Mouse (Mus musculus): ENCODE results near the gene Mars.
A peak's percentile ranks its signal among the peaks of the same experiment; 100 is the strongest.

Gene Mars

DNA sequence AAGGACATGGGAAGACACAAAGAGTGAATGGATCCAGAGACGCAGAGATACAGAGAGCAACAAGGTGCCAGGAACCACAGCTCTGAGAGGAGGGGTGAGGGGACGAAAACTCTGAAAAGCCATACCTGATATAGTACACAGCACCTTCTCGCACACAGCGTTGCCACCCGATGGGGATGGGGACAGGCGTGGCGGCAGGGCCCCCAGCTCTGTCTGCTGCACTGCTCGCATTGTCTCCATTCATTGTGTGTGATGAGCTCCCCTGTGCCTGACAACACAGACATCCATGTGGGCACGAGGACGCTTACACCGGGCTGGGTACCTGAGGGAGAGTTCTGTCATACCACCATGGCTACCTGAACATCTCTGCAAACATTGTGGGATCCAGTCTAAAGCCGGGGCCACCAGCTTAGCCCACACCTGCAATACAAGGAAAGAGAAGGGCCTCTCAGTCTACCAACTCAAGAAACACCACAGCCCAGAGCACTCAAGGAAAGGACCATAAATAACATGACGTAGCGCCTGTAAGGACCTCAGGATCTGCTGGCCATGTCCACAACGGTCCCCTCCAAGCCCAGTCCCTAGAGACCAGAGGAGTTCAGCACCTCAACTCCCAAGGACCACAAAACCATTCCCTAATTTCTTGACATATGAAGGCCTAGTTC lies 24.2 kb downstream of the Mars start:
- DNase-seq (ENCODE audit: low spot score) = no peak

DNA sequence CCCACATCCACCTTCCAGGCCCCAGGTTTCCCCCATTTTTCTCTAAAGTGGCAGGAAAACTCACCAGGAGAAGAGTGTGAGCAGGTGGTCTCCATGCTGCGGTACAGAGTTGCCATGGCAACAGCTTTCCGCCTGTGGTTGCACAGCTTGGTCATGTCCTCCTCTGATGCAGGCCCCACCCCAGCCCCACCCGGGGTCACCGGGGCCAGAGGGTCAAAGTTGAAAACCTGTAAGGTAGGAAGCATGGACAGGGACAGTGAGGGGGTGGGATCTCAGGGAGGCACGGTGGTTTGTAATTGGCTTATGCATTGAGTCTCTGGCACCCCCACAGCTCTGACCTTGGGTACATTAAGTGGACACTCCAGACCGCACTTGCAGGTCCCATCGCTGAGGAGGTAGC lies 24.9 kb downstream of the Mars start:
- DNase-seq (ENCODE audit: low spot score) = no peak

DNA sequence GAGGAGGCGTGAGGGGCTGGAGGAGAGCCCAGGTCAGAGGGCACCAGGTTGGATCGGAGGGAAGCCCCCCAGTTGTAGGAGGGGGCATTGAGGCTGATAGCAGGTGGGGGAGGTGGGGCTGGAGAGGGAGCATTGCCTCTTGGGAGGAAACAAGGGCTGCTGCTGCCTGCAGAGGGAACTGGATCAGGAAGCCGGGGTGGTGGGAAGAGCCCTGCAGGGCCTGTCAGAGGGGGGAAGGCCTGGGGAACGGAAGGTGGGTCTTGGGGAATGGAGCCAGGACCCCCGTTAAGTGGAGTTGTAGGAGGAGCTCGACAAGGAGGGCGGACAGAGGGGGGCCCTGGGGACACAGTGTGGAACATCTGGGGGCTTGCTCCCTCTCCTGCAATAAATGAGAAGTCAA lies 25.4 kb downstream of the Mars start:
- DNase-seq (ENCODE audit: low spot score) = no peak

DNA sequence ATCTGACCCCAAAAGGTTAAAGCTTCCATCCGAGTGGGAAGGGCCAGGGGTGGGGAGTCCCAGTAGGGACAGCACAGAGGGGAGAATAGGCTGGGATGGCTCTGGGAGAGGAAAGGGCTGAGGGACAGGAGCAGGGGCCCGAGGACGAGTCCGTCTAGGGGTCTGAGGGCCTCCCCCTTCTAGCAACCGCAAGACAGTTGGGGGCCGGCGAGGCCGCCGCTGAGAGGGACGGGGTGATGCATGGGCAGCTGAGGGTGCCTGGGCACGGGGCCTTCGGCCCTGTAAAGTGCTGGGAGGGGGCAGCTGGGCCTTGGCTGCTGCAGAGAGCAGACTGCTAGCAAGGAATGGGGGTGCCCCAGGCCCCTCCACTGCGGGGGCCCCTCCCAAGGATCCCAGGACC lies 25.9 kb downstream of the Mars start:
- no peak for DNase-seq (ENCODE audit: low spot score)

DNA sequence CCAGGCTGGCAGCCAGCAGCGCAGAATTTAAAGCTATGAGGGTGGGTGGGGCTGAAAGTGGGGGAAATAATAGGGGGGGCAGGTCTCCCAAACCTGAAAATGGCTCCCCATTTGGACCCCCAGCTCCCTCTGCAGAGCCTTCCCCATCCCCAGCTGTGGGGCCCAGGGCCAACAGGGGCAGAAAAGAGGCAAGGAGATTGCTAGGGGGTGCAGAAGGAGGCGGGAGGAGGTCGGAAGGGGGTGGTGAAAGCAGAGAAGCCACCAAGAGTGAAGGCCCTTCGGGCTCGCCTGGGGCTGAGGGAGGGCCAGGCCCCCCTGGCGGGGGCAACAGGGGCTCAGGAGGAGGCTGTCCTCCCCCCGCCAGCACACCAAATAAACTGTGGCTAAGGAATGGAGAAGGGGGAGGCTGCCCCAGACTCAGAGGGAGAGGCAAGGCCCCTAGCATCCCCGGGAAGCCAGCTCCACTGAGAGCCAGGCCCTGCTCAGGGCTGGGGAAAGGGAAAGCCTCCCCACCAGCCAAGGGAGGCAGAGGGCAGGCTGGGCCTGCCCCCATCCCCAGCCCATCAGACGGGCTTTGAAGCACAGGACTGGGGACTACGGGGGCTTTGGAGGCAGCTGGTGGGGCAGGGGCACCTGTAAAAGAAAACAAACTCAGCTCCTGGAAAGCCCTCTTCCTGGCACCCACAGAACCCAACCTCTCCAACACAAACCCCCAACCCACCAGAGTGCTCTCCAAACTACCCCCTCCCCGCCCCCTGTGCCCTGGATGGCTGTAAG lies 26.7 kb downstream of the Mars start:
- DNase-seq (ENCODE audit: low spot score) = no peak

DNA sequence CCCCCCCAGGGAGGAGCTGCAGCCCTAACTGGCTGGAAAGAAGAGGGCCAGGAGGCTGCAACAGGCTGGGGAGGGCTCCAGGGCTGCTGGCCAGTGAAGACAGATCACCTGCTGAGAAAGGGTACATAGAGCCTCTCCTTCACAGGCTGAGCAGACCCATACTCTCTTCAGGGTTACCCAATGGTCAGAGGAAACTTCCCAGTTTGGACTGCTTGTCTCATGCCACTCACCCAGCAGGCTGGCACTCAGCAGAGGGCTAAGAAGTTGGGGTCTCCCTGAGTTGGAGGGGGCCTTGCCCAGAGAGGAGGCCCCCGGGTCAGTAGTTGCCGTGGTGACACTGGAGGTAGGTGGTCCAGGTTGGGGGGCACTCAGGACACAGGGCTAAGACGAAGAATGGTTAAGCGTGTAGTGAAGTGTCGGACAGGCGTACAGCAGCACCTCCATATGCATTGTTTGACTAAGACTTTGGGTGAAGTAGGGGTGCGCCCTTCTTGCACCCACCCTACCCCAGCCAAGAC lies 27.4 kb downstream of the Mars start:
- no peak for DNase-seq (ENCODE audit: low spot score)

DNA sequence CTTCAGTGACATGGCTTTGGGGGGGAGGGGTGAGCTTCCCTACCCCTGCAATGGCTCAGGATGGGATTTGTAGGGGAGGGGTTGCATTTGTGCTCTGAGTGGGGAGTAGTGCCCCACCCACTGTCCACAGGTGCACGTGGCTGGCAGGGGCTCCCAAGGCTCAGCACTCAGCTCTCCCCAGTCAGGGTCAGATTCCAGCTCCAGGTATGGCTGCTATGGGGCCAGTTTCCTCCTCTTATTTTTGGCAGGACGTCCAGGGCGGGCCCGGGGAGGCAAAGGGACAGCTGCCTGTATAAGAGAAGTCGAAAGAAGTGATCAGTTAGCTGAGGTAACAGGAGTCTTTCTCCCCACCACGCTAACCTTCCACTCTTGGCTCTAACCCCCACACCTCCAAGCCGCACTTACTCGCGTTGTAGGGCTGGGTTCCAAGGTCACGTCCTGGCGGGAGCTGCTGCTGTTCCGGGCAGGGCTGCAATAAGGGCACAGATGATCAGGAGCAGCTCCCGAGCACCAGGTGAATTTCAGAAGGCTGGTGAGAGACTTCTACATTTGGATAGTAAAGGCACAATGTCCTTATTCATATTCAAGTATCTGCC lies 28.9 kb downstream of the Mars start:
- DNase-seq (ENCODE audit: low spot score) = no peak

DNA sequence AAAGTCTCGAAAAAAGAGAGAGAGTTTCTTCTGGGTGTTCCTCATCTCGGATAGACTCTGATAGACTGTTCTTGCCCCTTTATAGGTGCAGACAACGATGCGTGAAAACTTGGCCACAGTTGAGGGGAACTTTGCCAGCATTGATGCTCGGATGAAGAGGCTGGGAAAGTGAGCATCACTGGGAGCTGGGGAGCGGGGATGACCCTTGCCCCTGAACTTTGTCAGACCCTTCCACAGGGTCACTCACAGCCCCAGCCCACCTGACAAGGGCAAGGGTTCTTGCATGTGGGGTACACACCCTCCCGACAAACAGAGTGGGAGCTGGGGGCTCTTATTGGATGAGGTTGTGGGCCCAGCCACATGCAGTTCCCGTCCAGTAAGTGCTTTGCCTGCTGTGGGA lies 30.3 kb downstream of the Mars start:
- DNase-seq (ENCODE audit: low spot score) = no peak

DNA sequence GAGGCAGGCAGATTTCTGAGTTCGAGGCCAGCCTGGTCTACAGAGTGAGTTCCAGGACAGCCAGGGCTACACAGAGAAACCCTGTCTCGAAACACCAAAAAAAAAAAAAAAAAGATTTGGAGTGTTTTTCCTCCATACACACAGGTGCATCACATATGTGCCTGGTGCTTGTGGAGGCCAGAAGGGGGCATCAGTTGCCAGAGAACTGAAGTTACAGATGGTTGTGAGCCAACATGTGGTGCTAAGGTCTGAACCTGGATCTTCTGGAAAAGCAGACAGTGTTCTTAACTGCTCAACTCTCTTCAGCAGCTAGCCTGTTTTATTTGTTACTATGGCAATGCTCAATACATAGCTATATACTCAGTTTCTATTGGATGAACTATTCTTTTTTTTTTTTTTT lies 31.9 kb downstream of the Mars start:
- no peak for DNase-seq (ENCODE audit: low spot score)

DNA sequence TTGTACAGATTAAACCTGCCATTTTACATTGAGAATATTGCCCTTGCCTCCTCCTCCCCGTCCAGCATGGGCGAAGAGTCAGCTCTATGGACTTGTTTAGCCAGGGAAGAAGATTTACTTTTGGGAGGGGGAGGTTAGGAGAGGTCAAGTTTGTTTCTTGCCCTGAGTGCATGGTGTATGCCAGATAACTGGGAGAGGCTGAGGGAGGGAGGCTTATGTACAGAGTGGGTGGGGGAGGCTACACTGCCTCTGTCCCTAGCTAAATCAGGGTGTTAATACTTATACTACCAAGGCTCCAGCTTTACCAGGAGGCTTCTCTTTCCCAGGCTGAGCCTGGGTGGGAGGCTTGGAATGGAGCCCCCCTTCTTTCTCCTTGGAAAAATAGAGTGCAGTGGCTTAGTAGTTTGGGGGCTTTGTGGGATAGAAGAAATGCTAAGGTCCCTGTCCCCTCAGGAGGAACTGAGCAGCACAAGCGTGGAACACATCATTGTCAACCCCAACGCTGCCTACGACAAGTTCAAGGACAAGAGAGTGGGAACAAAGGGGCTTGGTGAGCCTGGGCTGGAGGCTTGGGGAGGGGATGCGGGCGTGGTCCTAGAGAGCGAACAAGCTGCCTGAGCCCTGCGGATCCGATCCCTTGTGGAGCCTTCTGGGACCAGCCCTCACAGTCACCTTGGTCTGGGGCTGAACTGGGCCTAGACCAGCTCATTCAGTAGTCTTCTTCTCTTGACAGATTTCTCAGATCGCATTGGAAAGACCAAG lies 37.1 kb downstream of the Mars start:
- no peak for DNase-seq (ENCODE audit: low spot score)

DNA sequence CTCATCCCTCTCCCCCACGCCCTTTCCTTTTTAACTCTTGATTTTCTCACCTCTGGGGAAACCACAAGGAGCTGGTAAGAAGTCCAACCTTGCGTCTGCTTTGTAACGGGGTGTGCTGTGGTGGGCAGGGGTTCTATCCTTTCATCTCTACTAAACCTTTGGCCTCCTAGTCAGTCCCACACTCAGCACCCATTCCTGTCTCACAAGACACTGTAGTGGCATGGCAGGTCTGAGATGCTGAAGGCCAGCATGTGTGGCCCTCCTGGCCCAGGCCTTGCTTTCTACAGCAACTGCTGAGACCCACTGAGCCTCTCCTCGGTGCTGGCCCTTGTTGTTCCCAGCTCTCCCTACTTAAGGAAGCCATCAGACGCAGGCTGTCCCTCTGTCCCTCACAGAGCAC lies 39.2 kb downstream of the Mars start:
- no peak for DNase-seq (ENCODE audit: low spot score)

DNA sequence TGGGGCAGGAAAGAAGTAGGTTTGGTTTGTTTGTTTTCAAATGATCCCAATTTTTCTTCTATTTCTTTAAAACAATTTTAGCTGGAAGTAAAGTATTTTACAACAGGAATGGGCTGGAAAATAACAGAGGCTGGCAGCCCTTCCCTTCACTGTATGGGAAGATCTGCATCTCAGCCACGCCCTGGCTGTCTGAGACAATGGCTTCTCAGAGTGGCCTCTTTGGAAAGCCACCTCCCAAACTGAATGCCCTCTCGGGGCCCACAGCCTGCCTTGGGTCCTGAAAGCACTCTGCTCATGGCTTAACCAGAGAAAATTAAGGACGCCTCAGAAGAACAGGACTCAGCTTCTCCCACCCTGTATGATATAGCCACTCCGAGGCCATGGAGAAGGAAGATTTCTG lies 41.7 kb downstream of the Mars start:
- no peak for DNase-seq (ENCODE audit: low spot score)

DNA sequence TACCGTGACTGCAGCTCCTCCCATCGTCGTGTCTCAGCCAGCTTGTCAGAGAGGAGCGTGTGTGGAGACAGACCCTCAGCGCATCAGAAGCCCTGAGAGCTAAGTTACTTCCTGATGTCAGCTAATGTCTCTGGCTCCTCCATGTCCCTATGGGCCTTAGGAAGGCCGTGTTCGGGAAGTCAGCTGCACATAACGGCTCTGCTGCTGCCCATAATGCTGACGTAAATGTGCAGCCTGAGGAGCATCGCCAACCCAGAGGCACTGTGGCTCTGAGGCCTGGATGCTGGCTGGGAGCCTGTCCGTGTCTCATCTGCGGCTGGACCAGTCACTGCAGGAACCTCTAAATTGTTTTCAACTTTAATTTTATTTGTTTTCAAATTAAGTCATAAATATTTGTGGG lies 42.5 kb downstream of the Mars start:
- DNase-seq (ENCODE audit: low spot score) = no peak

DNA sequence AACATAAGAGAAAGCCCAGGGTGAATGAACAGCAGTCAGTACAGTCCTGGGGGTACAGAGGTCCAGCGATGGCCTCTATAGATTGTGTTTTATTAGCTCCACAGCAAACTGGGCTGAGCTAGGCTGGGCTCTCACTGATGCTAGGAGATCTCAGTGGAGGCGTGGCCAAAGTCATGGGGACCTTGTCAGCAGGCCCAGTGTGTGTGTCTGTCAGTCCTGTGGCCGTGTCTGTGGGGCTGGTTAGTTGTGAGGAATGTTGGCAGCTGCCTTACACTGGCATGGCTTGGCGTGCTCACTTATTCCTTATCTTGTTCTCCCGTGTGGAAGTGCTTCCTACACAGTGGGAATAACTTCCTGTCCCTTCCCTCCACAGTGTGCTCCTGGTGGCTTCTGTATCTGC lies 43.2 kb downstream of the Mars start:
- no peak for DNase-seq (ENCODE audit: low spot score)

DNA sequence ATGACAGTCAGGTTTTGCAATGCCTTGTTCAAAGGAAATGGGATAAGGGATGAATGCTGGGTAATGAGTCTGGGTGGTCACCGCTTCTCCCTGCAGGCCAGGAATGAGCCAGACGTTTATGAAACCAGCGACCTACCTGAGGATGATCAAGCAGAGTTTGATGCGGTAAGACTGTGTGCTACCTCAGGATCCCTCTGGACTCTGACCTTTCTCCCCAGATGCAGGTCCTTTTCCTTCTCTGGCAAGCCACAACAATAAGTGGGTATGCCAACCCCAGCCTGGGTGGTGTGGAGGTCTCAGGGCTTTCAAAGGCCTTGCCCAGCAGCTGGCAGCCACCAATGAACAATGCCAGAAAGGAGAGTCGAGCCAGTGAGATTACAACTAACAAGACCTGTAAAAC lies 44.3 kb downstream of the Mars start:
- no peak for DNase-seq (ENCODE audit: low spot score)

DNA sequence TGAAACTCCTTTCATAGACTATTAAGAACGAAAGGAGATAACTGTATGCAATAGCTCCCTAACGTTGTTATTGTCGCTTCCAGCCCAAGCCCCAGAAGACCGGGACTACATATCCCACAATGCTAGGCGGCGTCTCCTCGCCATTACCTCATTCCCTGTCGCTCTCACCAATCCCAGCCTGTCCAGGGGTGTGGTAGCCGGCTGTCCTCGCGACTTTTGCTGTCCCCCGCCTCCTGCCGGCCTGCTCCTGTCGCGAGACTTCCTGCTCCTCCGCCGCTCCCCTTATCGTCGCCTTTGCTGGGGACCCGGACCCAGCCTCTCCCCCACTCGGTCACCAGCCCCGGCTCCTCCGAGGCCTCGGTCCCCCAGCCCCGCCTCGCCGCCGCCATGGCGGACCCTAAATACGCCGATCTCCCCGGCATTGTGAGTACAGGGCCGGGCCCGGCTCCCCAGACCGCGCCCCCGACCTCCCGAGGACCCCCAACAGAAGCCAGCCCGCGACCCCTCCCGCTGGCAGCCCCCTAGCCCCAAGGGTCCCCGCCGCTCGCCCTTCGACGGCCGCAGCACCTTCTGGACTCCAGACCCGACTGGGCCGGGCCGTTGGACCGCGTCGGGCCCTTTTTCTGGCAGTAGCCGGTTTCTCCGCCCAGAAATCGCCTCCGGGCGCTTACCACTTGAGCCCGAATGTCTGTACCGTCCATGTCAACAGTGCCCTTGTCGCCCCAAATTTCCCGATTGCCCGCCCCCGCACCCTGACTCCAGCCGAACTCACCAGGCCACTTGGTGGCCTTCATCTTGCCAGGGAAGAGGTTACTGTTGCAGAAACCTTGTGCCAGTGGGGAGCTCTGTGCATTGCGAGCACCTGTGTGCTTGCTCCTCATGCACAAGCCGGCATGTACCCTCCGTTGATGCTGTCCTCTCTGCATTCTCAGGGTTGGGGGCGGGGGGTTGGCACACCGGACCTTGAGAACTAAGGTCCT lies 45.2 kb downstream of the Mars start, which contains the start of gene Dctn2:
Gene Dctn2 (plus strand): TSS at position 257 of the 980 bp plus-strand sequence.
- DNase-seq (ENCODE audit: low spot score) = peak; percentile 77

DNA sequence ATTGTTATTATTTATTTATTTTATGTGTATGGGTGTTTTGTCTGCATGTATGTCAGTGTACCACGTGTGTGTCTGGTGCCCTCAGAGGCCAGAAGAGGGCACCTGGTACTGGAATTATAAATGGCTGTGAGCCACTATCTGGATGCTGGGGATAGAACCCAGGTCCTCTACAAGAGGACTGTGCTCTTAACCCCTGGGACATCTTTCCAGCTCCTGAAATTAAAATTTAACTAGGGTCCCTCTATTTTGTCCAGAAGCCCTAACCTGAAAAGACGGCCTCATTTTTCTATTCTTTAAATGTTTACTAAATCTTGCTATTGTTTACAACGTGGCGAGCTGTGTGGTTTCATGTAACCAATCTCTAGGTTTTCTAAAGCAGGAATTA lies 45.9 kb downstream of the Mars start:
- no peak for DNase-seq (ENCODE audit: low spot score)

DNA sequence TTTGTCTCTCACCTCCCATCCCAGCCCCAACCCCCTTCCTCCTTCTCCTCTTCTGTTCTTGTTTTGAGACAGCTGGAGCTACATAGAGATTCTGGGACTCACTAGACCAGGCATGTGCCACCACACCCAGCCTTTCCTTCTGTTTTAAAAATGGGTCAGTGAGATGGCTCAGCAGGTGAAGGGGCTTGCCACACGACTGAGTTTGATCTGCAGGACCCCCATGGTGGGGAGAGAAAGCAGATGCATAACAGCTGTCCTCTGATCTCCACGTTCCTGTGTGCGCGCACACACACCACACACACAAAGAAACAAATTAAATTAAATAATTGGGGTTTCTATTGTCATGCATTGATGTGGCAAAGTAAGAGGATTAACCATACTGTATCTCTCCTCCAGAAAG lies 46.6 kb downstream of the Mars start:
- DNase-seq (ENCODE audit: low spot score) = no peak

DNA sequence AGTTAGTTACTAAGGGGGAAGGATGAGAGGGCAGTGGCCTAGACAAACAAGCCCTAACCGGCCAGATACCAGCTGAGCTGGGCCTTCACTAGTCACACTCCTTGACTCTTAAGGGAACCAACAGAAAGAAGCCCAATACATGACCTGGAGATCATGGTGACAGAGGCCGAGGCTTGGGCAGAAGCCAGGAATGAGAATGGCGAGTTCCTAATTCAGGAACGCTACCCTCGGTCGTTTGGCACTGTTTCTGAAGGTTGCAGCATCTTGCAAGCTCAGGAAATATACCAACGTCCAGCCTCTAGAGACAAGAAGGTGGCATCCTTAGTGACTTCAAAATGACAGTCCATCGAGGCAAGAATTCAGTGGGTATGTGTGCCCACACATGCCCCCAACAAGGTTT lies 47.2 kb downstream of the Mars start:
- DNase-seq (ENCODE audit: low spot score) = no peak

DNA sequence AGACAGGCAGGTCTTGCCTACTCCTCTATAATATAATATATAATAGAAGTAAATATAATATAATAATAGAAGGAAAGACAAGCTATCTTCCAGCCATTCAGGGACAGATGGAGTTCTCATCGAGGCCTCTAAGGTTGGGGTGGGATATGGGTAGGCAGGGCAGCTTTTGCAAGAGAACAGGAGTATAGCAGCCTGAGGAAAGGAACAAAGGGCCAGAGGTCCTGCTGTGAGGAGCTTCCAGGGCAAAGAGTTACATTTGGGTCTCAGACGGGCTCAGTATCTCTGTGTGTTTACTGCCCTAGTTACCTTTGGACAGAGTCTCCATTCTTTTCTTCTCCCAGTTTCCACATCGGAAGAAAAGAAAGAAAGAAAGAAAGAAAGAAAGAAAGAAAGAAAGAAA lies 48.0 kb downstream of the Mars start:
- no peak for DNase-seq (ENCODE audit: low spot score)
